Mouse (Mus musculus): ENCODE measurements at regions not wholly inside any gene's neighbourhood (a gene's known extent, or its start where the extent isn't known, plus 50 kb on each side); places are given as distances from the start of the nearest gene placed in this dataset.

GRCm38 (mm10) chr12:32454794-32455193 lies 76.3 kb downstream of the Ccdc71l start:
- TF ChIP-seq CTCF (IDR thresholded peaks at IDR 0.05; ENCODE audit: extremely low read depth, insufficient read depth, low read length), result no peak
- no peak for TF ChIP-seq POLR2A (IDR thresholded peaks at IDR 0.05; ENCODE audit: extremely low read depth, insufficient read depth, low read length)
